Mouse (Mus musculus) liver, postnatal 0 days (tissue): ENCODE data around the gene Tmem50a.

Experiments
- CTCF ChIP-seq: sonication (generic); IDR thresholded peaks from 2 replicates; pipeline ENCODE4 v1.5.1; 2016; ENCODE audit warnings: antibody characterized with exemption, low read depth
- EP300 ChIP-seq: IDR thresholded peaks from 2 replicates; pipeline ENCODE4 v1.6.1; 2016; ENCODE audit warnings: antibody characterized with exemption, low read depth, mild to moderate bottlenecking

- no peak for TF ChIP-seq CTCF
- TF ChIP-seq EP300: peak; percentile 47; the same call in 1 of the 2 replicates
Observed at GRCm38 (mm10) chr4:134865340-134865739, 49.5 kb downstream of the Tmem50a start.
